Mouse (Mus musculus) retina, embryonic 14.5 days (tissue): ENCODE data around the gene Scfd1.

Source experiments
- DNase-seq: peaks from one replicate; pipeline ENCODE4 v3.0.0-alpha.2; 2015; ENCODE audit warnings: low spot score

The Scfd1 gene

GRCm38 (mm10) chr12:51377003-51377887 is at the start of gene Scfd1:
Scfd1 (plus strand) TSS chr12:51377510.
- DNase-seq, result peak; percentile 95

- no peak for DNase-seq
These were observed 40.3 kb upstream of the Scfd1 start for GRCm38 (mm10) chr12:51337014-51337413.

GRCm38 (mm10) chr12:51346121-51346520 is 31.2 kb upstream of the Scfd1 start:
- peak; percentile 44 for DNase-seq

GRCm38 (mm10) chr12:51347988-51348697 is 29.2 kb upstream of the Scfd1 start, which contains the start of gene G2e3:
G2e3 (plus strand) TSS chr12:51348061.
- DNase-seq, result peak; percentile 91

- DNase-seq, result no peak
These were observed 28.7 kb upstream of the Scfd1 start for GRCm38 (mm10) chr12:51348698-51348998.

GRCm38 (mm10) chr12:51355296-51355695 is 22.0 kb upstream of the Scfd1 start:
- no peak for DNase-seq

GRCm38 (mm10) chr12:51361294-51361693 is 16.0 kb upstream of the Scfd1 start:
- DNase-seq, result no peak

- DNase-seq, result no peak
These were observed 14.4 kb upstream of the Scfd1 start for GRCm38 (mm10) chr12:51362898-51363297.

- no peak for DNase-seq
These were observed 8.8 kb upstream of the Scfd1 start for GRCm38 (mm10) chr12:51368504-51368903.

- DNase-seq, result no peak
These were observed 529 bp downstream of the Scfd1 start for GRCm38 (mm10) chr12:51377888-51378190.

- no peak for DNase-seq
These were observed 22.6 kb downstream of the Scfd1 start for GRCm38 (mm10) chr12:51399871-51400270.

GRCm38 (mm10) chr12:51402060-51402698 is 24.9 kb downstream of the Scfd1 start:
- DNase-seq, result peak; percentile 74

- DNase-seq, result peak; percentile 52
These were observed 26.8 kb downstream of the Scfd1 start for GRCm38 (mm10) chr12:51403987-51404586.

GRCm38 (mm10) chr12:51411362-51411761 is 34.1 kb downstream of the Scfd1 start:
- no peak for DNase-seq

GRCm38 (mm10) chr12:51437541-51437940 is 60.2 kb downstream of the Scfd1 start:
- DNase-seq, result no peak

GRCm38 (mm10) chr12:51438311-51438710 is 61.0 kb downstream of the Scfd1 start:
- DNase-seq, result no peak

- DNase-seq, result no peak
These were observed 72.0 kb downstream of the Scfd1 start for GRCm38 (mm10) chr12:51449303-51449702.

GRCm38 (mm10) chr12:51470881-51471280 is 93.6 kb downstream of the Scfd1 start:
- DNase-seq, result no peak

GRCm38 (mm10) chr12:51481246-51481645 is 103.9 kb downstream of the Scfd1 start:
- no peak for DNase-seq

GRCm38 (mm10) chr12:51492040-51492439 is 114.7 kb downstream of the Scfd1 start:
- DNase-seq, result peak; percentile 7

- no peak for DNase-seq
These were observed 116.2 kb downstream of the Scfd1 start for GRCm38 (mm10) chr12:51493476-51493875.

- no peak for DNase-seq
These were observed 117.3 kb downstream of the Scfd1 start for GRCm38 (mm10) chr12:51494641-51495040.
